Mouse (Mus musculus) lung, postnatal 14 days (tissue): Measurements from ENCODE around the gene Vmn2r100.

Experiments
- DNase-seq: peaks from one replicate; pipeline ENCODE4 v3.0.0; 2021

Vmn2r100 gene

GRCm38 (mm10) chr17:19504432-19504831 lies at the start of gene Vmn2r100:
Gene Vmn2r100, plus strand, starts transcription at chr17:19504732.
- no peak for DNase-seq

DNA sequence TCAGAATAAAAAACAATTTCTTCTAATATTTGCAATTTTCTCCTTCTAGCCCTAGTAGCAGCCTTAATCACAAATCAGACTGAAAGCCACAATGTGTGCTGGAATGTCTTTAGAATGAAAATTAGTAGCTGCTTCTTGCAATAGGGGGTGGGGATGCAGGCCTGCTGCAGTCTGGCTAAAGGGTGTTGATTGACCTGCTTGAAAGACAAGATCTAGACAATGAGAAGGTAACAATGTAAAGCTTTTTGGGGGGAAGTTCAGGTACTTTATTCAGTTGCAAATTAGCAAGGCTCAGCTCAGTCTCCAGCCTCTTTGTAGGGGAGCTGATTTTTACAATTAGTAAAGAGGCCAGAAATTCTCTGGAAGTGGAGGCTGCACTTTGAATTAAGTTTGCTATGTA lies 21.7 kb upstream of the Vmn2r100 start:
- DNase-seq = no peak

DNA sequence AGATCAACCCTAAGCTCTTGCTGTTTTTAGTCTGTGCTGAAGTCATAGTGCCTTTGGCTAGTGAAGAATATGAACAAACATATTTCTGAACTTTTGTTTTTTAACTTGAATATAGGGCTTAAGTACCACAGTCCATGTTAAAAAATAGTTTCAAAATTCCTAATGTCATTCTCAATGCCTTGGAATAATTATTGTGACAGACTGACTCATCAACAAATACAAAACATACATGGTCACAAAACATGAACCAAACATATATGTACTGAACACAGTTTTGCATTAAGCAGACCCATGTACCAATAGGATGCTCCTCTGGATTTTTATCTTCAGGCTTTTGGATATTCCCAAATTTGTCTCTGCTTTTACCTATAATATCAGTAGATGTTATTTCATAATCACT lies 72.4 kb downstream of the Vmn2r100 start, which contains the start of gene Vmn2r101:
Vmn2r101 (plus strand) TSS at position 301 of the 400 bp plus-strand sequence.
- no peak for DNase-seq
